Mouse (Mus musculus) midbrain, embryonic 14.5 days (tissue): ENCODE measurements around the gene Rprm. TPM values are rescaled to one million over a fixed set of nuclear protein-coding genes. Genes with fewer than 3 reads are reported as not detected.

Experiments used
- ATAC-seq: fragments of 200-750 bp; cut with Nextera tagmentation; 2 replicates; pipeline ENCODE4 v1.8.0; 2017; ENCODE audit warnings: moderate number of reproducible peaks, moderate library complexity; ENCODE audit not compliant: low FRiP score, low TSS enrichment
- DNase-seq: peaks from one replicate; pipeline ENCODE4 v3.0.0-alpha.2; 2015
- H3K27ac ChIP-seq: fragments of 300-500 bp; sonication (generic); replicated peaks from 2 replicates; pipeline ENCODE4 v1.5.1; 2014; ENCODE audit warnings: mild to moderate bottlenecking, low read depth, low read length, moderate library complexity
- H3K27me3 ChIP-seq: fragments of 300-500 bp; sonication (generic); 2 replicates; pipeline ENCODE4 v1.6.1; 2014; ENCODE audit warnings: low read length, control low read depth, mixed read lengths; ENCODE audit not compliant: control insufficient read depth, insufficient read depth
- H3K36me3 ChIP-seq: fragments of 300-500 bp; sonication (generic); 2 replicates; pipeline ENCODE4 v1.6.1; 2014; ENCODE audit warnings: low read length, control low read depth; ENCODE audit not compliant: control insufficient read depth, insufficient read depth
- H3K4me1 ChIP-seq: fragments of 300-500 bp; sonication (generic); 2 replicates; pipeline ENCODE4 v1.6.1; 2014; ENCODE audit warnings: mild to moderate bottlenecking, antibody characterized with exemption, low read length, control low read depth; ENCODE audit not compliant: control insufficient read depth, insufficient read depth
- H3K4me2 ChIP-seq: fragments of 300-500 bp; sonication (generic); 2 replicates; pipeline ENCODE4 v1.6.1; 2014; ENCODE audit warnings: mild to moderate bottlenecking, low read length, moderate library complexity
- H3K4me3 ChIP-seq: fragments of 300-500 bp; sonication (generic); replicated peaks from 2 replicates; pipeline ENCODE4 v1.5.1; 2014; ENCODE audit warnings: low read depth, low read length
- H3K9ac ChIP-seq: fragments of 300-500 bp; sonication (generic); replicated peaks from 2 replicates; pipeline ENCODE4 v1.6.1; 2014; ENCODE audit warnings: mild to moderate bottlenecking, low read length, moderate library complexity
- H3K9me3 ChIP-seq: fragments of 300-500 bp; sonication (generic); 2 replicates; pipeline ENCODE4 v1.6.1; 2016; ENCODE audit warnings: low read length, control low read depth, mixed read lengths; ENCODE audit not compliant: control insufficient read depth
- WGBS: fragments of 180-500 bp; shearing (Covaris S2); extraction: QIAGEN DNeasy Blood & Tissue Kit; methylation state at CpG from one replicate; pipeline ENCODE4 v1.1.7; 2014; 5-methylcytosine and 5-hydroxymethylcytosine counted together
- polyA plus RNA-seq: library from polyadenylated mRNA; unstranded; fragments of >200 nt; fragmentation: Nextera tagmentation; extraction: Ambion mirVana; gene quantifications from 2 replicates; pipeline ENCODE4 v1.2.1, GENCODE M21; 2014

Rprm gene
- 31.5 and 44.7 TPM in 2 replicates for polyA plus RNA-seq

DNA sequence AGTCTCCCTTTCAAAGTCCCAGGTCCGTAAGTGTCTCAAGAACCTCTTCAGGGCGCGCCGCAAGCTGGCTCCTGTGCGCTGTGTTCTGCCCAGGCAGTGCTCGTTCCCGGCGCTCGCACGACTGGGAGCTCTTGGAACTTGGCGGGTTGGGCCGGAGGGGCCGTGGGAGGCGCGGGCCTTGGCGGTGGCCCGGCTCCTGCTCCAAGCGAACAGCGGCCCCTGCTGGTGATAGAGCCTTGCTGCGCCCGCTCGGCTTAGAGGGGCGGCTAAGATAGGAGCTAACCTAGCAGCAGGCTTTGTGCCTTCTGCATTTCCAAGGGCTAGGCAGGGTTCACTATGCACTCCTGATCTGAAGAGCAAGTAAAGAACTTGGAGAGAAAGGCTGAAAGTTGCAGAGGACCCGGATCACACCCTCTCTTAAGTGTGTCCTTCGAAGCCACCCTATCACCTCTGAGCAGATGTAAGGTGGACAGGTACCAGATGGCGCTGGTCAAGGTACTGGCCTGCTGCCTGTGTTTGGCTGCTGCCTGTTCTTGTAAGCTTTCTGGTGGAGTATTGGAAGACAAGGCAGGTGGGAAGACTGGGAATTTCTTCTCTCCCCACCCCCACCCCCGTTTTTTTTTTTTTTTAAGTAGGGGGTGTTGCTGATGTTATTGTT lies at the start of gene Rprm:
TSS of gene Rprm (minus strand) at position 123 of the 658 bp plus-strand sequence.
- Histone ChIP-seq H3K9me3 (no peaks in the 10 kb centered on the region), H3K27ac (peak within 1 kb of the TSS; percentile 58), H3K27me3 (peaks cover 4% of the 10 kb centered on the region; the same call in 1 of the 2 replicates), H3K36me3 (no peaks in the 10 kb centered on the region), H3K4me2 (peak within 1 kb of the TSS; percentile 87), H3K4me3 (peak within 1 kb of the TSS; percentile 54), H3K4me1 (peaks cover 5% of the 10 kb centered on the region; the same call in 1 of the 2 replicates), H3K9ac (peak within 1 kb of the TSS; percentile 50)
- 5% methylated on average over 27 of the region's 27 CpGs for WGBS
- ATAC-seq: peak; percentile 91
- peak; percentile 98 for DNase-seq

DNA sequence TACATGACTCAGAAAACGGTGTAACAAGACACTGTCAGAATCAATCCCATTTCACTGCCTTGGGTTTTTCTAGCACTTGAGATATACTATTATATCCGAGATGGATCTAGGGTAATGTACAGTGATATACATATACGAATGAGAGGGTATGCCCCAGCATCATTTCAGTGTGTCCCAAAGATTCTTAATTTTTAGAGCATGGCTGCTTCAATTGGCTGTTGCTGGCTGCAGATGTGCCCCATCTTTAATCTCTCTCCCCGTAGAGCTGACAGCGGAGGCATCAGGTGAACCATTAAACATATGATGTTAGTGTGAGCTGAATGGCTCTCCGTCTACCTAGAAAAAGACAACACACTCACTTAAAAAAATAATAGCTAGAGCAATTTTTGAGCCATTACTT lies 34.0 kb upstream of the Rprm start:
- Histone ChIP-seq H3K36me3 (no peaks in the 10 kb centered on the region), H3K27ac (no peak overlapping the region), H3K4me2 (no peak overlapping the region), H3K4me1 (no peaks in the 10 kb centered on the region), H3K9me3 (no peaks in the 10 kb centered on the region), H3K4me3 (no peak overlapping the region), H3K27me3 (no peaks in the 10 kb centered on the region), H3K9ac (no peak overlapping the region)
- DNase-seq (peak; percentile 8), ATAC-seq (peak; percentile 50; the same call in 1 of the 2 replicates)
- WGBS: 69% methylated on average over 6 of the region's 6 CpGs

DNA sequence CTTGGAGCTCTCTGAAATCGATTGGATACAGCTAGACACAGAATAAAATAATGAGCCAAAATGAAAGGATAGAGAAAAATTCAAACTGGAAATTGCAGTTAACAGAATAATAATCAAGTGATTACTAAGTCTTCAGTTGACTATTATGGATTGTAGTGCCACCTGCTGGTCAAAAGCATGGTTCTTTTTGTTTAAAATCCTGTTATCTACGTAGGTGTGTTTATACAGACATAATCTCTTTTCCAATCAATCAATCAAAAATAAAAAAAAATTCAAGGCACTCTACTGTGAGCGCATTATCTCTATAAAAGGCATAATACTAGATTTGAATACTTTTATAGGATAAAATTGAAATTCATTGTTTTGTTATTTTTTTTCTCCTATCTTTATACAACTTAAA lies 33.5 kb upstream of the Rprm start:
- Histone ChIP-seq H3K4me1 (no peaks in the 10 kb centered on the region), H3K4me3 (no peak overlapping the region), H3K27ac (no peak overlapping the region), H3K27me3 (no peaks in the 10 kb centered on the region), H3K4me2 (no peak overlapping the region), H3K9ac (no peak overlapping the region), H3K36me3 (no peaks in the 10 kb centered on the region), H3K9me3 (no peaks in the 10 kb centered on the region)
- DNase-seq (peak; percentile 89), ATAC-seq (peak; percentile 31; the same call in 1 of the 2 replicates)
- 28% methylated on average over 3 of the region's 3 CpGs for WGBS

DNA sequence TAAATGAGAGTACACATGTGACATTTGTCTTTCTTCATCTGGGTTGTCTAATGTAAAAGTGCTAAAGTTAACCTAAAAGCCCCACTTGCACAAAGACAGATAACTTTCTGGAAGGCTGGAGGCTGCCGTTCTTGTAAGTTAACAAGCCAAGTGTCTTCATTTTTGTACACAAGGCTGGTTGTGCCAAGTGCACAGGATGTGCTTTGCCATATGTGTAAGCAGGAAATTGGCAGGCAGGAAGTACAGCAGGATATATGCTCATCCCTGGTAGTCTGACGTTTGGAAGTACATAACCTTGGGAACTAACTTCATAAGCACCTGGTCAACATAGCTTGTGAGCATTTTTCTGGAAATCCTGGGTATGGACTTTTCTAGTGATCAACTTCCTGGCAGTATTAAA lies 25.9 kb upstream of the Rprm start:
- Histone ChIP-seq H3K4me1 (no peaks in the 10 kb centered on the region), H3K4me3 (no peak overlapping the region), H3K27ac (no peak overlapping the region), H3K9ac (no peak overlapping the region), H3K36me3 (no peaks in the 10 kb centered on the region), H3K9me3 (no peaks in the 10 kb centered on the region), H3K27me3 (no peaks in the 10 kb centered on the region), H3K4me2 (no peak overlapping the region)
- WGBS: 85% methylated on average over 2 of the region's 2 CpGs
- no peak for DNase-seq
- no peak for ATAC-seq

DNA sequence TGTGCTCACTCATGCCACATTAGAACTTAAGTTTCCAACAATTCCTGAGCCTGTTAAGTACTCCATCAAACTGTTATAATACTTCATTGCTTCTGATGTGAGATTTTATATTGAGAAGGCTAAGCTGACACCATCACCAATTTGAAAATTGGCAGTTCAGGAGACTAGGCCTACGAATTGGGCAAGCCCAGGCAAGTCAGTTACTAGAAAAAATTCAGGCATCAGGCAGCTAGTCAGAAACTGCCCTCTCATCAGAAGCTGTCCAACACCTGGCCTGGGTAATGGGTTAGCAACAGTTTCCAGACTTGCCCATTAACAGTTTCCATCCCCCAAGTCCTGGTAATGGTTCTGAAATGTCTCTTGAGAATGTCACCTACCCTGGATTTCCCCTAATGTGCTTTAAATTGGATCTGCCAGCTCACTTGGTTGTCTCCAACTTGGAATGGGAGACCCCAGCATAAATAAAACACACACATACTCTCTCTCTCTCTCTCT lies 20.9 kb upstream of the Rprm start:
- Histone ChIP-seq H3K27ac (no peak overlapping the region), H3K4me1 (no peaks in the 10 kb centered on the region), H3K9me3 (no peaks in the 10 kb centered on the region), H3K4me2 (no peak overlapping the region), H3K9ac (no peak overlapping the region), H3K4me3 (no peak overlapping the region), H3K27me3 (no peaks in the 10 kb centered on the region), H3K36me3 (no peaks in the 10 kb centered on the region)
- ATAC-seq: no peak
- WGBS: 76% methylated on average over 1 of the region's 1 CpGs
- DNase-seq: no peak

DNA sequence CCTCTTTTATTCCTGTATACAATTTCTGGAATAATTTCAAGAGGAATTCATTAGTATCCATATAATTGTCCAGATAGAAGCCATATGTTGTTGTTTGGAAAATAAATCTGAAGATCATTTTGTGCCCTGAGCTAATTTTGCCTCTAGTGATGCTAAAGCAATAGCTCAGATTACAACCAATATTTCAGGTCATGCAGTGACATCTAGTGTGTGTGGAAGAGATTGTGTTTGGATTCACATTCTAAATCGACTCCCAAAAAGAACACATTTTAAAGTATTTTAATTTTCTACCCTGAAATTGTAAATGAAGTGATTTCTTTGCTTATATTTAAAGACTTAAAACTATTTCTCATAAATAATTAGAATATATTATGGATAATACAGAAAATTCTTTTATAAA lies 14.6 kb upstream of the Rprm start:
- Histone ChIP-seq H3K4me2 (no peak overlapping the region), H3K27me3 (no peaks in the 10 kb centered on the region), H3K36me3 (no peaks in the 10 kb centered on the region), H3K9me3 (no peaks in the 10 kb centered on the region), H3K27ac (no peak overlapping the region), H3K4me1 (no peaks in the 10 kb centered on the region), H3K4me3 (no peak overlapping the region), H3K9ac (no peak overlapping the region)
- no peak for ATAC-seq
- peak; percentile 29 for DNase-seq
- 87% methylated on average over 1 of the region's 1 CpGs for WGBS

DNA sequence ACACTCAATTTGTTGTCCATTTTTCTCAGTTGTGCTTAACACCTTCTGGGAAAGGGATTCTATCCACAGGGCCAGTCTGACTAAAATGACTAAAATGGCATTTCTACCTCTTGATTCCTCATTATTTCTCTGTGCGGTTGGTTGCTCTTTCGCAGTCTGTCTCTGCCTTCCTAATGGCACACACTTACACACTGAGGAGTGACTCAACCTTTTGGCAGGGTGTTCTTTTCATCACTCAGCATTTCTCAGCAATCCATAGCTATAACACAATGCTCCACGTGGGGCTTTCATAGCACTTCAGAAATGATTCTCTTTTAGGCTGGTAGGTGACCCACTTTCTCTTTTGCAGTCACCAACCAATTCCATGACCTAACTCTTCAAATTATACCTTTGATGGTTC lies 7.3 kb upstream of the Rprm start:
- Histone ChIP-seq H3K4me3 (no peak overlapping the region), H3K27ac (no peak overlapping the region), H3K4me2 (no peak overlapping the region), H3K4me1 (no peaks in the 10 kb centered on the region), H3K27me3 (no peaks in the 10 kb centered on the region), H3K9ac (no peak overlapping the region), H3K36me3 (no peaks in the 10 kb centered on the region), H3K9me3 (no peaks in the 10 kb centered on the region)
- 86% methylated on average over 3 of the region's 3 CpGs for WGBS
- DNase-seq (no peak), ATAC-seq (no peak)

DNA sequence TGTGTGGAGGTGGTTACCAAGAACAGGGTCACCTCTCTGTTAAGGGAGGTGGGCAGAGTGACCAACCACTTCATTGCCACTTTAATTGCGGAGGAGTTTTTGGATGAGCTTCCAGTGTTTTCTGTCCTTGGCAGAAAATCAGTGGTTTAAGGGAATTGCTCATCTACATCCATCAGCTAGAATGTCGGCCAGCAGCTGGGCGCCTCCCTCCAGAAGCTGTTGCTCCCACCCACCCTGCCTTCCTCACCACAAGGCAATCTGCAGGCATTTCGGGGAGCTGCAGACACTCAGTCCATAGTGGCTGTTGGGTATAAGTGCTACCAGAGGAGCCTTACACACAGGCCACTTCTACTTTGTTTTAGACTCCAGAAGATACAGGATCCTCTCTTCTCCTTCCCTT lies 902 bp upstream of the Rprm start:
- no peak overlapping the region for H3K4me2 ChIP-seq
- H3K9ac ChIP-seq: no peak overlapping the region
- H3K27me3 ChIP-seq: peaks cover 4% of the 10 kb centered on the region; the same call in 1 of the 2 replicates
- 75% methylated on average over 4 of the region's 4 CpGs for WGBS
- DNase-seq (no peak), ATAC-seq (no peak)
- no peaks in the 10 kb centered on the region for H3K9me3 ChIP-seq
- no peak overlapping the region for H3K4me3 ChIP-seq
- H3K27ac ChIP-seq: no peak overlapping the region
- no peaks in the 10 kb centered on the region for H3K36me3 ChIP-seq
- peaks cover 5% of the 10 kb centered on the region; the same call in 1 of the 2 replicates for H3K4me1 ChIP-seq
